Mouse (Mus musculus): ENCODE results near the gene Clic4. TPM values are rescaled to one million over a fixed set of nuclear protein-coding genes. Genes with fewer than 3 reads are reported as not detected.
A peak's percentile ranks its signal among the peaks of the same experiment; 100 is the strongest.

Clic4 gene
- 10 to 100 TPM; 16.8 to 27.9 (median 18.1) TPM for total RNA-seq (2022)

DNA sequence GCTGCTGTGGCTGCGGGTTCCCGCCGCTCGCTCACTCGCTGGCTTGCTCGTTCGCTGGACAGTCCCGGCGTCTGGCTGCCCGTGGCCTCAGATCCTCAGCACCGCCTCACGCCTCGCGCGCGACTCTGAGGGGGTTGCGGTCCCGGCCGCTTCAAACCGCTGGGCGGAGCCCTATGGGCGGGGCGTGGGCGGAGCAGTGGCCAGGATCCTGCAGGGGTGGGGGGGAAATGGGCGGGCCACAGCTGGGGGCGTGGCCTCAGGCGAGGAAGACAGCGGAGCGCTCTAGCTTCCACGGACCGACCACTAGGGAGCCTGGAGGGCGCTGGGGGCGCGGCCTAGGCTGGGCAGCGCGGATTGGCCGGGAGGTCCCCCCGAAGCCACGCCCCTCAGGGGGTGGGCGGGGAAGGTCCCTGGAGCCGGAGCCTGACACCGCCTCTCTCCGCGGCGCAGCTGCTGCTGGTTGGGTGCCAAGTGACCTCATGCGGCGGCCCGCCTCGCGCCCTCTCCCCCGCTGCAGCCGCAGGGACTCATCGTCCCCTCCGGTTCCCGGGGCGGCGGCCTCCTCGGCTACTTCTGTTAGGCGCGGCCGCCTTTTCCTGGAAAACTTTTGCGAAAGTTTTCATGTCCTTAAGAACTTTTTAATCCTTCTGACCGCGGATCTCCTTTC is at the start of gene Clic4:
TSS of gene Clic4 (minus strand) at position 175 of the 667 bp plus-strand sequence.
- DNase-seq (ENCODE audit: low spot score in 2 of 2), result peak; percentile 99

DNA sequence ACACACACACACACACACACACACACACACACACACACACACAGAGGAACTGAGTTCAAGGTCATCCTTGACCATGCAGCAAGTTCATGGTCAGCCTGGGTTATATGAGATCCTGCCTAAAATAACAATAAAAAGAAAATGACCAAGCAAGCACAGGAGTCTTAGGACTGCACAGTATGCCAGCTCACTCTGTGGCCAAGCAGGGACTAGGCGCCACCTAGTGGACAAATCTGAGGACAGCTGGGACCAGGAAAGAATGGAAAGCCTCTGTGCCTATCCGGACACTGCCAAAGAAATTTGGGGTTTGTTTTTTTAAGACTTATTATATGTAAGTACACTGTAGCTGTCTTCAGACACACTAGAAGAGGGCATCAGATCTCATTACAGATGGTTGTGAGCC is 45.4 kb upstream of the Clic4 start:
- peak; percentile 47 to 49 for DNase-seq (ENCODE audit: low spot score in 2 of 2)

GRCm38 (mm10) chr4:135317539-135317938 is 44.9 kb upstream of the Clic4 start:
- DNase-seq (ENCODE audit: low spot score in 2 of 2), result no peak

DNA sequence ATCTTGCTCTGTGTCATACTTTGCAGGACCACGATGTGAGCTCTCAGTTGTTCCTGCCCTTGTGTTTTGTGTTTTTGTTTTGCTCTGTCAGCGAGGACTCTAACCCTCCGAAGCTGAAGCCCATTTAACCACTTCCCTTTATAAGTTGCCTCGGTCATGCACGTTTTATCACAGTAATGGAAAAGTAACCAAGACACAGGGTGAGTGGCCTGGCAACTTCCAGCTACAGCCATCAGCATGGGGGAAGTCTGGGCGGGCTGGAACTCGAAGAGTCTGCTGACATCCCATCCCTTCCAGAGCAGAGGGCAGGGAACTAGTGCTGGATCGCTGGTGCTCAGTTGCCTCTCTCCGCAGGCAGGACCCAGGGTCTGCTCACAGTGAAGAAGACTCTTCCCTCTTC is 42.7 kb upstream of the Clic4 start:
- DNase-seq (ENCODE audit: low spot score in 2 of 2), result no peak

DNA sequence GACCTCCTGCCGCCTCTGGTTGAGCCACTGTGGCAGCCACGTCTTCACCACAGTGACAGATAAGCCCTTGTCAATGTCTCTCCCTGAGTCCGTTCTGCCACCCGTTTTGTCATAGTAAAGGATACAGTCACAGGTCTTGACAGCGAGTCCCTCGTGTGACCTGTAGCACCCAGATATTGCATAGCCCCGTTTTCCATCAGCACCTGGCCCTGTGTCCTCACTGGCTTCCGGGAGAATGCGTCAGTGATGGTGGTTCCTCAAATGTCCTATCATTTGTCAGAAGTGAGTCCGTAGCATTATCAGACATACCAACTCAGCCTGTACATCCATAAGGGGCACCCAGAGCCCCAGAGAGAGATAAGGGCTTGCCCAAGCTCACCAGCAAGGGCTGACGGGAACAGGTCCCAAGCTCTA is 41.8 kb upstream of the Clic4 start:
- no peak for DNase-seq (ENCODE audit: low spot score in 2 of 2)

DNA sequence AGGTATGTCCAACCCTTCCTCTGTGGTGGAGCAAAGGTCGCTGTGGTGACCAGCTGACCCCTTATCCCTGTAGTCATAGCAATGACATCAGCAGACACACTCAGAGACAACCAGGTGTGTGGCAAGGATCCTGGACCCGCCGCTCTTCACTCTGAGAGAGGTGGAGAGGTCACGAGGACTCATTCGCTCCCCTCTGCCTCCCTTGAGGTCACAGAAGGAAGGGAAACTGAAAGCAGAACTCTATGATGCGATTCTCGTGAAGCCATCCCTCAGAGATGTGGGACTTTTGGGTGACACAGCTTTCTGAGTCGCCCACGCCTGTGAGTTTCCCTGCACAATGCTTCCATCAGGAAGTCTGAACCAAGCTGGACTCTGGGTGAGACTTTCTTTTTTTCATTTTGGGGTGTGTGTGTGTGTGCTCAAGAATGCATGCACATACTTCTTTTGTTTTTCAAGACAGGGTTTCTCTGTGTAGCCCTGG is 41.2 kb upstream of the Clic4 start:
- DNase-seq (ENCODE audit: low spot score in 2 of 2), result no peak

- DNase-seq (ENCODE audit: low spot score in 2 of 2), result no peak
Measured at GRCm38 (mm10) chr4:135313111-135313691, 40.6 kb upstream of the Clic4 start.

GRCm38 (mm10) chr4:135312706-135313105 is 40.1 kb upstream of the Clic4 start:
- peak; percentile 51 to 74 for DNase-seq (ENCODE audit: low spot score in 2 of 2)

- no peak for DNase-seq (ENCODE audit: low spot score in 2 of 2)
Measured at GRCm38 (mm10) chr4:135310371-135310770, 37.8 kb upstream of the Clic4 start.

DNA sequence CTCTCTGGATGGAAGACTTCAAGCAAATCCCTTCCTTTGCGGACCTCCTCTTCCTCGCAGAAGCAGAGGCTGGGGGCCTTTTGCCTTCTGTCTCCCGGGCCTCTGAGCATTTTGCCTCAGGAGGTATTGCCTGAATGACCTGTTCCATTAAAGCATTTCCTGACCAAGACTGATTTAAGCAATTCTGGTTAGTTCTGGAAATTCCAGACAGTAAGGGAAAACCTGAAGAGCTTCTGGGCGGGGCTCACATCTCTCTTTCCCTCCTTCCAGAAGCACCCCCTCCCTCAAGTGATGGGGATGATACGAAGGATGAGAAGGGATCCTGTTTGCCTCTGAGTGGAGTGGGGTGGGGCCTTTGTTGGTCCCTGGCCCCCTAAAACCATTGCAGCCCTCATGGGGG is 37.1 kb upstream of the Clic4 start:
- DNase-seq (ENCODE audit: low spot score in 2 of 2), result no peak

DNA sequence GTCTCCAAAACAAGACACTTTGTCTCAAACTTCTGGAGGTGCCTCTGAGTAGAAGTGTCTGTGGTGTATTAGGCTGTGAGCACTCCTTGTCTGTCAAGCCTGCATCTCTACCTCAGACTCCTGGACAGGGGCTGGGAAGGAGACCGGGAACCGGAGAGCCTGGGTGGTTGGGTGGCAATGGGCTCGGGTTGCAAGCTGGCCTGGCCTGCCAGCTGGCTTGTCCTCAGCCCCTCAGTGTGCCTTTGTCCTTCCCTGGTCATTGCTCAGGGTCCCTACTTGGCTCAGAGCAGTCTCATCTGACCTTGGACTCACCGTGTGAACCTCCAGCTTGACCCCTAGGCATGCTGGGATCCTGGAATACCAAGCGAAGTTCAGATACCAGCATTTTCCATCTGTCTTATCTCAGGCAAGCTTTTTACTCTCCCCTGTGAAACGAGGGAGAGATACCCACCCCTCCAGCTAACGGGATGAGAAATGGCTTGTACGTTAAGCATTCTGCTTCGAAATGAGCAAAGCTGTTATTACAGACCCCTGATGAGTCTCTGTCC is 36.6 kb upstream of the Clic4 start:
- DNase-seq (ENCODE audit: low spot score in 2 of 2), result no peak

- DNase-seq (ENCODE audit: low spot score in 2 of 2), result no peak
Measured at GRCm38 (mm10) chr4:135306971-135307632, 34.5 kb upstream of the Clic4 start.

- peak; percentile 57 to 72 for DNase-seq (ENCODE audit: low spot score in 2 of 2)
Measured at GRCm38 (mm10) chr4:135306533-135306932, 33.9 kb upstream of the Clic4 start.

DNA sequence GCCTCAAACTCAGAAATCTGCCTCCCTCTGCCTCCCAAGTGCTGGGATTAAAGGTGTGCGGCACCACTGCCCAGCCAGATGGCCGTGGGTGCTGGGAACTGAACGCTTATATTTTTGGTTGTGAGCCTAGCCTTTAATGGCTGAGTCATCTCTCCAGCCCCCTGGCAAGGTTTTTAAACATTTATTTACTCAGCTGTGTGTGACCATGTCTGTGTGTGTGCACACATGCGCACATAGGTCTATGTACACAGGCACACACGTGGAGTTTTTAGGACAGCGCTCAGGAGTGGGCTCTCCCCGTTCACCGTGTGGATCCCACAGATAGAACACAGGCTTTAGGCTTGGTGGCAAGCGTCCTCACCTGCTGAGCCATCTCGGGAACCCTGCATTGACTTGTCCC is 29.6 kb upstream of the Clic4 start:
- no peak for DNase-seq (ENCODE audit: low spot score in 2 of 2)

GRCm38 (mm10) chr4:135301166-135301565 is 28.6 kb upstream of the Clic4 start:
- no peak for DNase-seq (ENCODE audit: low spot score in 2 of 2)

- DNase-seq (ENCODE audit: low spot score in 2 of 2), result no peak
Measured at GRCm38 (mm10) chr4:135300248-135301041, 27.8 kb upstream of the Clic4 start.

- DNase-seq (ENCODE audit: low spot score in 2 of 2), result no peak
Measured at GRCm38 (mm10) chr4:135298680-135299079, 26.1 kb upstream of the Clic4 start.

GRCm38 (mm10) chr4:135297931-135298546 is 25.4 kb upstream of the Clic4 start:
- DNase-seq (ENCODE audit: low spot score in 2 of 2), result no peak

- no peak for DNase-seq (ENCODE audit: low spot score in 2 of 2)
Measured at GRCm38 (mm10) chr4:135297146-135297545, 24.5 kb upstream of the Clic4 start.

DNA sequence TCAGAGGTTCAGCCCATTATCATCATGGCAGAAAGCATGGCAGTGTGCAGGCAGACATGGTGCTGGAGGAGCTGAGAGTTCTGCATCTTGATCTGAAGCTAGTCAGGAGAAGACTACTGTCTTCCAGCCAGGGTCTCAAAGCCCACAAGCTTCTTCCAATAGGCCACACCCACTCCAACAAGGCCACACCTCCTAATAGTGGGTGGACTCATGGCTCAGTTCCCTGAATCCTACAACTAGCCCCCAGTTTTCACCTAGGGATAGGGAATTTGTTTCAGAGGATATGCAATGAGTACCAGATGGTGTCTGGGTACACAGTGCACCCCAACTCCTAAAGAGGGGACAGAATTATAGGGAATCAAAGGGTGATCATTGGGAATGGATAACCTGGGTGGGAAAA is 24.0 kb upstream of the Clic4 start:
- DNase-seq (ENCODE audit: low spot score in 2 of 2), result no peak

GRCm38 (mm10) chr4:135293813-135294212 is 21.2 kb upstream of the Clic4 start:
- no peak for DNase-seq (ENCODE audit: low spot score in 2 of 2)
